8 mouse cellular contexts compared by ENCODE assay signal in the genomic region with DNA sequence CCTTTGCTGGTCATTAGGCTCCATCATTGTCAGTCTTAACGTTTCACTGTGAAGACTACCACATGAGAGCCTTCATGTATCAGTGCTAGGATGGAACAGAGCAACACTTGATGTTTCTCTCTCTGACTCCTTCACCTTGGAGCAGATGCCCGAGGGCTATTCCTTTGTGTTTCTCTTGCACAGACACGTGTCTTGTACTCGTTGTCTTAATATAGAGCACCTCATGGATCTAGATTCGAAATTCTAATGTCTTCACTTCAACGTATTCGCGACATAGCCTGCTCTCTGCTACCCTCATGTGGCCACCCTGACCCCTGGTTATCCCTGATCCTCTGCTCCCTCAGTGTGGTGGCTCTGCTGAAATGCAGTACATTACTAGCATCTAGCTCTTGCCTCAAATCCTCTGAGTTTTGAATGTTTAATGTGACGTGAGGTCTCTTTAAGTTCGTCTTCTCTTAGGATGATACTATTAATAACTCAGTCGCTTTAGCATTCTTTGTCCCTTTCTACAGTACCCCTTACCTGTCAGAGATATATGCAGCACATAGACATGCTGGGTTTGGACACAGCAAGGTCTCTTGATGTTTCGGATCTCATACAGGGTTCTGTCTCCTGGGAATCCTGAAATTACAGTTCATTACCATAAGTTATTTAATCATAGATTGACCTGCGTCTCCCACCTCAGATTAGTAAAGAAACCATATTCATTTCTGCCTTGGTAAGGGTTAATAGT. TPM values are rescaled to one million over a fixed set of nuclear protein-coding genes. Genes with fewer than 3 reads are reported as not detected.
DNase-seq lines count a peak whose midpoint lies in the region; ATAC-seq lines count a peak whose summit lies in the region.

No protein-coding gene starts in this region.

- peak; percentile 58 to 59 for DNase-seq in B cell, adult 2 months
- DNase-seq in R1 (ENCODE audit: low read depth, low spot score): peak; percentile 46
- peak; percentile 83 to 87 for DNase-seq in cerebellum, postnatal 4 days (ENCODE audit: low spot score in 2 of 2)
- peak; percentile 47 for DNase-seq in gastrocnemius, postnatal 10 days
- peak; percentile 61 for DNase-seq in kidney, postnatal 10 days
- DNase-seq in liver, embryonic 11.5 days (ENCODE audit: low spot score): peak; percentile 46
- peak; percentile 66 for DNase-seq in neural tube, embryonic 11.5 days (ENCODE audit: low spot score)
- DNase-seq in urinary bladder, postnatal 36 days (ENCODE audit: low spot score in 2 of 2): peak; percentile 22 to 43

- 28% methylated on average over 13 of the region's 13 CpGs for WGBS in liver, embryonic 11.5 days
- 39% methylated on average over 13 of the region's 13 CpGs for WGBS in neural tube, embryonic 11.5 days

- no peak overlapping the region for H3K27ac ChIP-seq in liver, embryonic 11.5 days (ENCODE audit: low read depth, low read length)
- no peak overlapping the region for H3K27ac ChIP-seq in neural tube, embryonic 11.5 days (ENCODE audit: low read depth, low read length)

- ATAC-seq in liver, embryonic 11.5 days (replicated peaks; ENCODE audit: low FRiP score): peak; percentile 52; the same call in 1 of the 2 replicates
- ATAC-seq in neural tube, embryonic 11.5 days (ENCODE audit: insufficient read depth, low FRiP score, low TSS enrichment): peak; percentile 64; the same call in 1 of the 2 replicates

- H3K4me1 ChIP-seq in liver, embryonic 11.5 days (replicated peaks; ENCODE audit: control insufficient read depth, insufficient read depth, low read length): no peaks in the 10 kb centered on the region
- H3K4me1 ChIP-seq in neural tube, embryonic 11.5 days (ENCODE audit: control insufficient read depth, insufficient read depth, low read length): no peaks in the 10 kb centered on the region; the same call in 1 of the 2 replicates

- no peak overlapping the region for H3K4me3 ChIP-seq in liver, embryonic 11.5 days (ENCODE audit: low read depth, low read length)
- no peak overlapping the region for H3K4me3 ChIP-seq in neural tube, embryonic 11.5 days (ENCODE audit: low read depth, low read length)

- no peak overlapping the region for H3K9ac ChIP-seq in liver, embryonic 11.5 days (ENCODE audit: low read depth, low read length)
- no peak overlapping the region for H3K9ac ChIP-seq in neural tube, embryonic 11.5 days (ENCODE audit: low read length)

- H3K36me3 ChIP-seq in liver, embryonic 11.5 days (ENCODE audit: control insufficient read depth, insufficient read depth, low read length): no peaks in the 10 kb centered on the region
- H3K36me3 ChIP-seq in neural tube, embryonic 11.5 days (ENCODE audit: control insufficient read depth, insufficient read depth, low read length): no peaks in the 10 kb centered on the region

- H3K27me3 ChIP-seq in liver, embryonic 11.5 days (replicated peaks; ENCODE audit: control insufficient read depth, insufficient read depth, low read length): no peaks in the 10 kb centered on the region
- no peaks in the 10 kb centered on the region for H3K27me3 ChIP-seq in neural tube, embryonic 11.5 days (ENCODE audit: control insufficient read depth, insufficient read depth, low read length)

- no peaks in the 10 kb centered on the region for H3K9me3 ChIP-seq in liver, embryonic 11.5 days (ENCODE audit: control insufficient read depth, low read length)
- H3K9me3 ChIP-seq in neural tube, embryonic 11.5 days (ENCODE audit: control insufficient read depth, low read length): no peaks in the 10 kb centered on the region

- H3K4me2 ChIP-seq in liver, embryonic 11.5 days: no peak overlapping the region
- H3K4me2 ChIP-seq in neural tube, embryonic 11.5 days (ENCODE audit: low read depth): no peak overlapping the region

RNA-seq across cellular contexts. Expression of gene Cadm3, which starts 10.1 kb away (rescaled TPM):
- total RNA-seq in gastrocnemius, postnatal 10 days (2021): 10 to 100 TPM; 22.9 to 31.4 TPM
- polyA plus RNA-seq in liver, embryonic 11.5 days (2014; fragmentation: Nextera tagmentation; extraction: Ambion mirVana): 1.1 and 1.5 TPM in 2 replicates
- 40.1 and 42.4 TPM in 2 replicates for polyA plus RNA-seq in neural tube, embryonic 11.5 days (2014; fragmentation: Nextera tagmentation; extraction: Ambion mirVana)

RNA-seq across cellular contexts. Expression of gene Aim2, which starts 26.9 kb away (rescaled TPM):
- 1 to 10 TPM in 1 of 2 experiments, under 1 TPM in 1; 0.26 to 1.0 TPM for total RNA-seq in gastrocnemius, postnatal 10 days (2021)
- polyA plus RNA-seq in liver, embryonic 11.5 days (2014; fragmentation: Nextera tagmentation; extraction: Ambion mirVana): 1.1 and 3.2 TPM in 2 replicates
- 2.2 and 3.5 TPM in 2 replicates for polyA plus RNA-seq in neural tube, embryonic 11.5 days (2014; fragmentation: Nextera tagmentation; extraction: Ambion mirVana)

RNA-seq across cellular contexts. Expression of gene Ackr1, which starts 44.0 kb away (rescaled TPM):
- 10 to 100 TPM in 1 of 2 experiments, 1 to 10 TPM in 1; 8.4 to 11.3 TPM for total RNA-seq in gastrocnemius, postnatal 10 days (2021)
- 15.0 and 16.5 TPM in 2 replicates for polyA plus RNA-seq in liver, embryonic 11.5 days (2014; fragmentation: Nextera tagmentation; extraction: Ambion mirVana)
- 6.1 and 7.4 TPM in 2 replicates for polyA plus RNA-seq in neural tube, embryonic 11.5 days (2014; fragmentation: Nextera tagmentation; extraction: Ambion mirVana)

Comparison
In these comparisons a context has a peak if more than half of its experiments do, and no peak if none do; other contexts are left out.
1. DNase-seq: peak in every context shown above with its lines; median percentile 85 in cerebellum, postnatal 4 days; 66 in neural tube, embryonic 11.5 days; 61 in kidney, postnatal 10 days; 58 in B cell, adult 2 months; 47 in gastrocnemius, postnatal 10 days; 46 in R1; 46 in liver, embryonic 11.5 days; 32 in urinary bladder, postnatal 36 days.
2. RNA of gene Cadm3, which starts 10.1 kb away (polyA plus RNA-seq): 40.1 to 42.4 TPM in neural tube, embryonic 11.5 days; 1.1 to 1.5 TPM in liver, embryonic 11.5 days; every median in the first group is over 10 times any median in the second.